Mouse (Mus musculus): ENCODE measurements around the gene Tmc3. TPM values are rescaled to one million over a fixed set of nuclear protein-coding genes. Genes with fewer than 3 reads are reported as not detected.

Tmc3 gene
- polyA plus RNA-seq, 1 experiment from 2014 or later = 0.38 TPM

- no peak overlapping the region for H3K27ac ChIP-seq (replicated peaks)
- 80% methylated on average over 5 of the region's 5 CpGs for WGBS
- no peaks in the 10 kb centered on the region for H3K36me3 ChIP-seq
- H3K27me3 ChIP-seq (ENCODE audit: low read depth, poor library complexity, severe bottlenecking) = no peaks in the 10 kb centered on the region
- H3K9me3 ChIP-seq (replicated peaks) = no peaks in the 10 kb centered on the region
- H3K4me1 ChIP-seq = no peaks in the 10 kb centered on the region
- no peak overlapping the region for H3K4me3 ChIP-seq
- DNase-seq (ENCODE audit: low spot score) = no peak
Observed at GRCm38 (mm10) chr7:83652498-83652897, 67.8 kb downstream of the Tmc3 start.

GRCm38 (mm10) chr7:83653605-83654051, 68.9 kb downstream of the Tmc3 start:
- H3K9me3 ChIP-seq (replicated peaks) = no peaks in the 10 kb centered on the region
- 88% methylated on average over 2 of the region's 2 CpGs for WGBS
- no peaks in the 10 kb centered on the region for H3K4me1 ChIP-seq
- H3K27me3 ChIP-seq (ENCODE audit: low read depth, poor library complexity, severe bottlenecking) = no peaks in the 10 kb centered on the region
- no peak overlapping the region for H3K4me3 ChIP-seq
- no peaks in the 10 kb centered on the region for H3K36me3 ChIP-seq
- H3K27ac ChIP-seq (replicated peaks) = no peak overlapping the region
- DNase-seq (ENCODE audit: low spot score) = no peak

GRCm38 (mm10) chr7:83654196-83654595, 69.5 kb downstream of the Tmc3 start:
- no peak overlapping the region for H3K27ac ChIP-seq (replicated peaks)
- H3K9me3 ChIP-seq (replicated peaks) = no peaks in the 10 kb centered on the region
- WGBS = 85% methylated on average over 2 of the region's 2 CpGs
- H3K27me3 ChIP-seq (ENCODE audit: low read depth, poor library complexity, severe bottlenecking) = no peaks in the 10 kb centered on the region
- H3K4me1 ChIP-seq = no peaks in the 10 kb centered on the region
- no peak for DNase-seq (ENCODE audit: low spot score)
- no peaks in the 10 kb centered on the region for H3K36me3 ChIP-seq
- no peak overlapping the region for H3K4me3 ChIP-seq

GRCm38 (mm10) chr7:83654938-83655630, 70.4 kb downstream of the Tmc3 start:
- H3K9me3 ChIP-seq (replicated peaks) = no peaks in the 10 kb centered on the region
- no peak overlapping the region for H3K4me3 ChIP-seq
- no peaks in the 10 kb centered on the region for H3K36me3 ChIP-seq
- no peak for DNase-seq (ENCODE audit: low spot score)
- no peaks in the 10 kb centered on the region for H3K27me3 ChIP-seq (ENCODE audit: low read depth, poor library complexity, severe bottlenecking)
- no peak overlapping the region for H3K27ac ChIP-seq (replicated peaks)
- WGBS = 69% methylated on average over 5 of the region's 5 CpGs
- H3K4me1 ChIP-seq = no peaks in the 10 kb centered on the region

- Histone ChIP-seq H3K36me3 (no peaks in the 10 kb centered on the region), H3K9me3 (replicated peaks) (no peaks in the 10 kb centered on the region), H3K4me3 (no peak overlapping the region), H3K27me3 (ENCODE audit: low read depth, poor library complexity, severe bottlenecking) (no peaks in the 10 kb centered on the region), H3K4me1 (no peaks in the 10 kb centered on the region), H3K27ac (replicated peaks) (no peak overlapping the region)
- 81% methylated on average over 1 of the region's 1 CpGs for WGBS
- no peak for DNase-seq (ENCODE audit: low spot score)
Observed at GRCm38 (mm10) chr7:83658716-83659115, 74.0 kb downstream of the Tmc3 start.

GRCm38 (mm10) chr7:83659159-83660065, 74.7 kb downstream of the Tmc3 start:
- Histone ChIP-seq H3K36me3 (no peaks in the 10 kb centered on the region), H3K4me1 (no peaks in the 10 kb centered on the region), H3K4me3 (no peak overlapping the region), H3K27me3 (ENCODE audit: low read depth, poor library complexity, severe bottlenecking) (no peaks in the 10 kb centered on the region), H3K9me3 (replicated peaks) (no peaks in the 10 kb centered on the region), H3K27ac (replicated peaks) (no peak overlapping the region)
- WGBS = 90% methylated on average over 9 of the region's 9 CpGs
- no peak for DNase-seq (ENCODE audit: low spot score)

- DNase-seq (ENCODE audit: low spot score) = no peak
- Histone ChIP-seq H3K9me3 (replicated peaks) (no peaks in the 10 kb centered on the region), H3K27me3 (ENCODE audit: low read depth, poor library complexity, severe bottlenecking) (no peaks in the 10 kb centered on the region), H3K27ac (replicated peaks) (no peak overlapping the region), H3K4me3 (no peak overlapping the region), H3K36me3 (no peaks in the 10 kb centered on the region), H3K4me1 (no peaks in the 10 kb centered on the region)
- 92% methylated on average over 11 of the region's 11 CpGs for WGBS
Observed at GRCm38 (mm10) chr7:83660273-83660691, 75.6 kb downstream of the Tmc3 start.

GRCm38 (mm10) chr7:83661031-83661430, 76.3 kb downstream of the Tmc3 start:
- no peak overlapping the region for H3K27ac ChIP-seq (replicated peaks)
- H3K4me1 ChIP-seq = no peaks in the 10 kb centered on the region
- no peaks in the 10 kb centered on the region for H3K27me3 ChIP-seq (ENCODE audit: low read depth, poor library complexity, severe bottlenecking)
- no peak overlapping the region for H3K4me3 ChIP-seq
- H3K36me3 ChIP-seq = no peaks in the 10 kb centered on the region
- DNase-seq (ENCODE audit: low spot score) = no peak
- WGBS = 91% methylated on average over 10 of the region's 10 CpGs
- no peaks in the 10 kb centered on the region for H3K9me3 ChIP-seq (replicated peaks)

GRCm38 (mm10) chr7:83661763-83662162, 77.0 kb downstream of the Tmc3 start:
- H3K36me3 ChIP-seq = no peaks in the 10 kb centered on the region
- H3K4me3 ChIP-seq = no peak overlapping the region
- no peaks in the 10 kb centered on the region for H3K27me3 ChIP-seq (ENCODE audit: low read depth, poor library complexity, severe bottlenecking)
- no peak overlapping the region for H3K27ac ChIP-seq (replicated peaks)
- no peak for DNase-seq (ENCODE audit: low spot score)
- no peaks in the 10 kb centered on the region for H3K4me1 ChIP-seq
- no peaks in the 10 kb centered on the region for H3K9me3 ChIP-seq (replicated peaks)
- 96% methylated on average over 3 of the region's 3 CpGs for WGBS

- Histone ChIP-seq H3K4me3 (no peak overlapping the region), H3K27ac (replicated peaks) (no peak overlapping the region), H3K36me3 (no peaks in the 10 kb centered on the region), H3K4me1 (no peaks in the 10 kb centered on the region), H3K9me3 (replicated peaks) (no peaks in the 10 kb centered on the region), H3K27me3 (ENCODE audit: low read depth, poor library complexity, severe bottlenecking) (no peaks in the 10 kb centered on the region)
- DNase-seq (ENCODE audit: low spot score) = no peak
- WGBS = 87% methylated on average over 6 of the region's 6 CpGs
Observed at GRCm38 (mm10) chr7:83662711-83663375, 78.1 kb downstream of the Tmc3 start.

GRCm38 (mm10) chr7:83666087-83666595, 81.4 kb downstream of the Tmc3 start:
- H3K4me1 ChIP-seq = no peaks in the 10 kb centered on the region
- no peaks in the 10 kb centered on the region for H3K36me3 ChIP-seq
- DNase-seq (ENCODE audit: low spot score) = no peak
- no peaks in the 10 kb centered on the region for H3K27me3 ChIP-seq (ENCODE audit: low read depth, poor library complexity, severe bottlenecking)
- 85% methylated on average over 4 of the region's 4 CpGs for WGBS
- no peaks in the 10 kb centered on the region for H3K9me3 ChIP-seq (replicated peaks)
- H3K4me3 ChIP-seq = no peak overlapping the region
- no peak overlapping the region for H3K27ac ChIP-seq (replicated peaks)

GRCm38 (mm10) chr7:83667936-83668645, 83.4 kb downstream of the Tmc3 start:
- no peaks in the 10 kb centered on the region for H3K4me1 ChIP-seq
- no peak overlapping the region for H3K4me3 ChIP-seq
- no peaks in the 10 kb centered on the region for H3K9me3 ChIP-seq (replicated peaks)
- no peaks in the 10 kb centered on the region for H3K27me3 ChIP-seq (ENCODE audit: low read depth, poor library complexity, severe bottlenecking)
- H3K36me3 ChIP-seq = no peaks in the 10 kb centered on the region
- 85% methylated on average over 5 of the region's 5 CpGs for WGBS
- no peak overlapping the region for H3K27ac ChIP-seq (replicated peaks)
- no peak for DNase-seq (ENCODE audit: low spot score)

Data from midbrain, embryonic 10.5 days (tissue).